Mouse (Mus musculus) thymus, postnatal 25 days (tissue): ENCODE results near the gene Cops2.

Source experiments
- DNase-seq: peaks from one replicate; pipeline ENCODE4 v3.0.0; 2022

Gene Cops2

DNA sequence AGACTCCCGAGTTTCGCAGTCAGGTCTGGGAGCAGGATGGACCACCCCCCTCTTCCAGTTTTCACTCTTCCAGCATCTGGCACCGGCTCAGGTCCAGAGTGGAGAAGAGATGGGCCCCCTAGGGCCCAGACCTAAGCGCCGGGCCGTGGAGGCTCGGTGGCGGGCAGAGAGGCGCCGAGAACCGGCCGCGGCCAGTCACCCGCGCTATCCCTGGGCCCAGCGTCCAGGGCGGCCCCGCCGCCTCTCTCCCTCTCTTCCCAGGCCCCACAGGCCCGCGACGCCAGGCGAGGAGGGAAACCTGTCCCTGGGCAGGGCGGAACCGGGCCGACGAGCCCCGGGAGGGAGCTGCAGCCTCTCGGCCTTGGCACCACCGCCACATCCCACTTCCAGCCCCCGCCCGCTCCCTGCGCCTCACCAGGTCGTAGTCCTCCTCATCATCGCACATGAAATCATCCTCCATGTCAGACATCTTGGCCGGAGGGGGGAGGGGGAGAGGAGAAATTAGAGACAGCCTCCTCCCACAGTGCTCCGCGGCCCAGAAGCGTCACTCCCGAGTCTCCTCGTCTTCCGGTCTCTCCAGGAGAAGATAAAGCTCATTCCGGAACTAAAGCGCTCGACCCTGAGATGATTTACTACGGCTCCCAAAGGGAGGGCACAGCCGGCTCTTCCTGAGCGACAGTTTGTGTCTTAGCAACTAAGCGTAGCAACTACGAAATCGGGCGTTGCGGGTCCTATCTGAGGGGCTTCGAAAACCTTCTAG is at the start of gene Cops2, which contains the start of gene Galk2:
Gene Cops2, minus strand, starts transcription at position 619 of the 760 bp plus-strand sequence.
Gene Galk2, plus strand, starts transcription at position 589 of the 760 bp plus-strand sequence.
- peak; percentile 92 for DNase-seq

GRCm38 (mm10) chr2:125907580-125908255 is 48.8 kb upstream of the Cops2 start:
- DNase-seq, result no peak

GRCm38 (mm10) chr2:125906407-125907066 is 47.6 kb upstream of the Cops2 start:
- no peak for DNase-seq

DNA sequence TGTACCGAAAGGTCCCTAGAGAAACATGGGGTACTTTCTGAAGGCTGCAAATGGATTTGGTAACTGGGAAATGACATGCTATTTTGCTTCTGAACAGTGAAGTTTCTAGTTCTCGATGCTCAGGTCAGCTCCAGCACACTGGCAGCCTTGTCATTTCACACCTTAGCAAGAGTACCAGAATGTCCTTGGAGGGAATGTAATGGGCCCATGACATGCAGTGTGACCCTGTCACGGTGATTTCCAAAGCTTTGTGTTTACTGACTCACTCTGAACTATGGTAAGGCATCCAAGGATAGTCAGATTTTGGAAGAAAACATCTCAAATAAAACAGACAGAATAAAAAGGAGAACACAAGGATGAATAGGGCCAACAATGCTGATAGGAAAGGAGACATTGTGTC is 42.5 kb upstream of the Cops2 start:
- no peak for DNase-seq

- no peak for DNase-seq
These were observed 42.0 kb upstream of the Cops2 start for GRCm38 (mm10) chr2:125900797-125901410.

DNA sequence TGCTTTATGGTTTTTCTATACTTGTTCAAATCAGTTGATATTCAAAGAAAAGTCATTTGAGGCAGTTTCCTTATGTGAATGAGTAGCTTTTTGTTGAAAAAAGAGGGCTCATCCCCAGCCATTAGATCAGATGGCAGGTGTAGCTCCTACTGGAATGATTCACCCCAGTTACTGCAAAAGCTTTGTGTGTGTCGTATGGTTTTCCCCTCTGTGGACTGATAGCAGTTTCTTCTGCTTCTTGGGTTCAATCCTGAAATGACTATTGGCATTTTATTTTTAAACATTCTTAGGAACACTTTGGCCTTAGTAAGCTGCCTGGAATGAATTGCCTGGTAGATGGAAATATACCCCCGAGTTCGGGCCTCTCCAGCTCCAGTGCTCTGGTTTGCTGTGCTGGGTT is 37.4 kb upstream of the Cops2 start:
- DNase-seq, result no peak

DNA sequence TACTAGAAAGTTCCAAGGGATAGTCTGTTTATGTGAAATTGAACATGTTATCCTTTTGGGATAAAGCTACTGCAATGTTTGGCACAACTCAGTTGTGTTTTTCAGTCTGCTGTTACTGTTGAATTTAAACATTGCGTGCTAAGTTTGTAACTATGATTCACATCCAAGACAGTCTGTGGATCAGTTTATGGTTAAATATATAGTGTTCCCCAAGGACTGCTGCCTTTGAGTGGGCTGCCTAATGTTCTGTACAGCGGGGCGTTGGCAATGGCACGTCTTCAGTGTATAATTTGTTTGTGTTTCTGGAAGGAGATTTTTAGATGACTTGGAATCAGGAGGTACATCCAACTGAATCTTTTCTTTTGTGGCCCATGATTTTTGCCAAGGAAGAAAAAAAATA is 36.2 kb upstream of the Cops2 start:
- DNase-seq, result no peak

DNA sequence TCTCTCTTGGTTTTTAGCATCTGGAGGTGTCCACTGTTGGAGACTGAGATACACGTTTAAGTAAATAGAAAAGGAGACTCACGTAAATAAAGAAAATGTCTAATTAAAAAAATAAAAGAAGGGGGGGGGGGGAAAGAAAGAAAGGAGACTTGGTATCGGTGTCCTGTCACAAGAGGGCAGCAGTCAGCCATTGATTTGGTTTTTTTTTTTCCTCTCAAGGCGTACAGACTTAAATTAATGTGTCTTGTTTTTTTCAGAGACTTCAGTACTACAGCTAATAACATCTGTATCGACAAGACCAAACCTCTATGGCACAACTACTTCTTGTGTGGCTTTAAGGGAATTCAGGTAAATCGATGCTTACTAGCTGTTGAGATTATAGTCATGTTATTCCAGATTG is 34.2 kb upstream of the Cops2 start:
- DNase-seq, result peak; percentile 5

DNA sequence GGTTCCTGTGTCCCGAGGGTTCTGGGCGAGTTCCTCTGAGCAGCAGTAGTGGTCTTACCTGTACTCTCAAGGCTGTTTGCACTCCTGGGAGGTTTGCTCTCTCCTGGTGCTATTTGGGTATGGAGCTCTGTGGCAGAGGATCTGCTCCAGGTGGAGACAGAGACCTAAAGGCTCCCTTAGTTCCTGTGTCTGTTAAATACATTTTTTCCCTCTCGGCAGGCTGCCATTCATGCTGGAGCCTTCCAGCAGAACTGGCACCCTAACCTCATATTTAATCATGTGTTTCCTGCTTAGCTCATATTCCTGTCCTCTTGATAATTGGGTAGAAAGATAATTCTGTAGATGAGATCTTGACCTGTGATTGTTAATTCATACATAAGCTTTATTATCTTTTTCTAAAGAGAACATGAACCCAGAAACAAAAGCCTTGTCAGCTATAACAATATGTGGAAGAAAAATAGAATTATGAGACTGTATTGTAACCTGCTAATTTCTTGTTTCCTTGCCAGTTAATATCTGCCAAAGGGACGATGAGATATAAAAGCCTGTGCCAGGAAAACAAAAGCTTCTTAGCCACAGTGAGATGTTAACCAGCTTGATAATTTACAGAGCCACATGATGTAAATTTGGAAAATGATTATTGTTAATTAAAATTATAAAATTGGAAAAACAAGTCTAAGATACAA is 27.1 kb upstream of the Cops2 start:
- no peak for DNase-seq

DNA sequence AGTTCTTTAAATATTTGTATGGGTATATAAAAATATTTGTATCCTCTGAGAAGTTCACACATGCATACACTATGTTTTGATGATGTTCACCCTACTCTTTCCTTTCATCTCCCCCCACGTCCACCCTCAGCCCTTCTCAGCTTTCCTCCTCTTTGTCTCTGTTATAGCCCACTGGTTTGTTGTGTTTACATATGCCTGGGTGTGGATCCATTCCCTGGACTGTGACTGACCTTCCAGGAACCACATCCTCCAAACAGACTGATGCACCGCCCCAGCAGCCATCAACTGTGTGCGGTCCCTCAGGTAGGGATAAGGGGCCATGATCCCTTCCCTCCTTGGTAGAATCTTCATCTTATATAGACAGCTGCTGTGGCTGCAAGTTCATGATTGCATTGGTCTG is 11.2 kb upstream of the Cops2 start:
- no peak for DNase-seq

DNA sequence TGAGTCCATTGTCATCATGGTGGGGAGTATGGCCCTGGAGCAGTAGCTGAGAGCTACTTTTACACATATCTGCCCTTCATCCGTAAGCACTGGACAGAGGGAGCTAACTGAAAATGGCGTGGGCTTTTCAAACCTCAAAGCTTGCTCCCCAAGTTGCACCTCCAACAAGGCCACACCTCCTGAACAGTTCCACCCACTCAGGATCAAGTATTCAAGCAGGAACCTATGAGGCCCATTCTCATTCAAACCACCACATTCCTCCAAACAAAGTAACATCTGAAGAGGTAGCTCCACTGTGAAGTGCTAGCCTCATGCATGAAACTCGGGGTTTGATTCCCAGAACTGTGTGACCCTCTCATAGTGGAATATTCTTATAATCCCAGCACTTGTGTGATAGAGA is 9.4 kb upstream of the Cops2 start:
- DNase-seq, result no peak

DNA sequence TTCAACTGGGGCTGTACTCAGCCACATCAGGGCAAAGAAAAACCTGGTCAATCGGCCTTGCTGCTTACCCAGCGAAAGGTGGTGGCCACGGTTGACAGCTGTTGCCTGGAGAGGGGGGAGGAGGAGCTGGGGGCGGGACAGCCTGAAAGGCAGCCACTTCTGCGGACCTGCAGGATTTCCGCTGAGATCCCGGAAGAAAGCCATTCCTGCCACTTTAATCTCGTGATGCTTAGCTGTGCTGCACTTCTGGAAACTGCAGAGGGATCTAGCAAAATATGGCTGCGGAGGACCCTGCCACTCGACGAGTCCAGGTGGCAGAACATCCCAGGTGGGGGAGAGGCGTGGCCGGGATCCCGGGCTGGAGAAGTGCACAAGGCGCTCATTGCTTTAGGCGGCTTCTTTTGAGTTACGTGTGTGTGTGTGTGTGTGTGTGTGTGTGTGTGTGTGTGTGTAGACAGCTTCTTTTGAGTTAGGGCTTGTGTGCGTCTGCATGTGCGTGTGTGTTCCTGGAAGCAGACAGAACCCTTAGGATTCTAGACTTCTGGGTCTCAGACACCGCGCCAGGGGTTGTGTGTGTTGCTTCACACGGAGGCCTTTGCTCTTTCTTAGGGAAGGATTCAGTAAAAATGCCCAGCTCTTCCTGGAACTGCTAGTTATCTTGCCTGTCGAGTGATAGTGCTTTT is 7.3 kb upstream of the Cops2 start:
- peak; percentile 71 for DNase-seq

DNA sequence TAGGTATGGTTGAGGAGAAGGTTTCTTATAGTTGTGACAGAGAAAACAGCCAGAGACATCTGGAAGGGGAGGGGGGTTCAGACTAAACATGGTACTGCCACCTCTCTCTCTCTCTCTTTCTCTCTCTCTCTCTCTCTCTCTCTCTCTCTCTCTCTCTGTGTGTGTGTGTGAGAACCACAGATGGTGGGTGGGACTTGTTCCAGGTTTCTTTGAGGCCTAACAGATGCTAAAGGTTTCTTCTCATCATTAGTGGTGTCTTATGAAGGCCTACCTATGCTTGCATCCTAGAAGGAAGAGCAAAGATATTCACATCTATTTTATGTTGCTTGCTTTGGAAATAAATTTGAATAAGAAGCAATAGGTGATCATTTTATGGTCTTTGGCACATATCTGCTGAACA is 6.6 kb upstream of the Cops2 start:
- no peak for DNase-seq

- DNase-seq, result no peak
These were observed 5.6 kb upstream of the Cops2 start for GRCm38 (mm10) chr2:125864551-125864950.

DNA sequence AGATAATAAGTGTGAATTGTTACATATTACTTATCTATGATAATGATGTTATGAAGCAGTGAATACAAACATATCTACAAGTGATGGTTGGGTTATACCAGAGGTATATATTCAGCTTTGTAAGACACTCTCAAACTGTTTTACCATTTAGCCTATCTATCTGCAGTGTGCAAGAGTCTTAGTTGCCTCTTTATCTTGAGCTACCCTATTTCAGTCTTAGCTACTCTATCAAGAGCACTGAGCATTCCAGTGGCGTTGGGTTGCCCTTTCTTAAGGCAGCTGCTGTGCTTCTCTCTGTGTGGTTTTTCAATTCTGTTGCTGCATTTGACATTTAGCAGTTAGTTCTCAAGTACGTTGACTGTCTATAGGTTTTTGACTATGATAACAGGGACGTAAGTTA is 4.9 kb upstream of the Cops2 start:
- no peak for DNase-seq

DNA sequence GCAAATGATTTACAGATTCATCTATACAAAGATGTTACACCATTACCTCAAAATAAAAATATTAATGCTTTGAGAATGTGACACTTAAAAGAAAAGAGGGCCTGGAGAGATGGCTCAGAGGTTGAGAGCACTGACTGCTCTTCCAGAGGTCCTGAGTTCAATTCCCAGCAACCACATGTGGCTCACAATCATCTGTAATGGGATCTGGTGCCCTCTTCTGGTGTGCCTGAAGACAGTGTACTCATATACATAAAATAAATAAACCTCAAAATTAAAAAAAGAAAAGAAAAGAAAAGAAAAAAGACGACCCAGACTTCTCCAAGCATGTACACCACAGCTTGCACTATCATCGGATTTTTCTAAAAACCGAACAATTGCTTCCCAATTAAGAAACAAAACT is 1.2 kb downstream of the Cops2 start:
- DNase-seq, result no peak

- no peak for DNase-seq
These were observed 7.7 kb downstream of the Cops2 start for GRCm38 (mm10) chr2:125851237-125851636.

- DNase-seq, result no peak
These were observed 20.1 kb downstream of the Cops2 start for GRCm38 (mm10) chr2:125838708-125839284.

GRCm38 (mm10) chr2:125838091-125838490 is 20.8 kb downstream of the Cops2 start:
- no peak for DNase-seq

GRCm38 (mm10) chr2:125829924-125830323 is 29.0 kb downstream of the Cops2 start:
- DNase-seq, result no peak

- no peak for DNase-seq
These were observed 31.0 kb downstream of the Cops2 start for GRCm38 (mm10) chr2:125827898-125828297.

DNA sequence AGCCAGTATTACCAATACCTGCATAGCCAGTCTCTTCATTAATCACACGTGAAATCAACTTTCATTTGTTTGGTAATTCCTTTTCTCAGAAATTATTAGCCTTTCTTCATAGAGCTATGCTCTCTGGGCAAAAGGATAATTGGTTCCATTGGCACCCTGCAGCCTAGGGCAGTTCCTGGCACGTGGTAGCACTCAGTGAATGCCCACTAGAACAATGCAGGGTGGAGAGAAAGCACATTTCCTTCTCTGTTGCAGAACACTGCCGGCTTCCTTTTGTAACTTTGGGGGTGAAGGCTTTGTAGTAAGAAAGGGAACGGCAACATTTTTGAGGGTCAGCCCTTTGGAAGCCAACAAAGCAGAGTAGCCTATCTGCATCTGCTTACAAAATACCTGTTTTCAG is 32.7 kb downstream of the Cops2 start:
- DNase-seq, result no peak
